Mouse (Mus musculus) right cerebral cortex, postnatal 25 days (tissue): ENCODE data around the gene Senp7.
"Not testable (repeated sequence)": the region's sequence is repeated elsewhere in the genome, so short reads cannot be mapped to it uniquely, and the experiment has no call there.

Source experiments
- DNase-seq: peaks from one replicate; pipeline ENCODE4 v3.0.0; 2022

Senp7 gene

GRCm38 (mm10) chr16:56068523-56069070 is 20.5 kb downstream of the Senp7 start:
- DNase-seq, result no peak

- DNase-seq, result no peak
These were observed 23.4 kb downstream of the Senp7 start for GRCm38 (mm10) chr16:56071317-56072232.

GRCm38 (mm10) chr16:56072533-56072932 is 24.4 kb downstream of the Senp7 start:
- no peak for DNase-seq

GRCm38 (mm10) chr16:56073150-56073549 is 25.0 kb downstream of the Senp7 start:
- not testable (repeated sequence) for DNase-seq

GRCm38 (mm10) chr16:56074122-56074521 is 26.0 kb downstream of the Senp7 start:
- no peak for DNase-seq

GRCm38 (mm10) chr16:56074565-56074964 is 26.4 kb downstream of the Senp7 start:
- DNase-seq, result no peak

GRCm38 (mm10) chr16:56075222-56076111 is 27.3 kb downstream of the Senp7 start:
- DNase-seq, result peak; percentile 83

- DNase-seq, result no peak
These were observed 28.2 kb downstream of the Senp7 start for GRCm38 (mm10) chr16:56076121-56076869.

GRCm38 (mm10) chr16:56079419-56079818 is 31.3 kb downstream of the Senp7 start:
- DNase-seq, result no peak

GRCm38 (mm10) chr16:56081691-56082090 is 33.6 kb downstream of the Senp7 start:
- DNase-seq, result no peak

- no peak for DNase-seq
These were observed 38.2 kb downstream of the Senp7 start for GRCm38 (mm10) chr16:56086336-56086735.

- DNase-seq, result no peak
These were observed 42.2 kb downstream of the Senp7 start for GRCm38 (mm10) chr16:56090385-56090784.

- not testable (repeated sequence) for DNase-seq
These were observed 48.4 kb downstream of the Senp7 start for GRCm38 (mm10) chr16:56096401-56097018.

GRCm38 (mm10) chr16:56115706-56116105 is 67.6 kb downstream of the Senp7 start:
- DNase-seq, result no peak

GRCm38 (mm10) chr16:56116155-56116554 is 68.0 kb downstream of the Senp7 start:
- no peak for DNase-seq

- DNase-seq, result no peak
These were observed 69.4 kb downstream of the Senp7 start for GRCm38 (mm10) chr16:56117327-56118180.

GRCm38 (mm10) chr16:56122517-56122916 is 74.4 kb downstream of the Senp7 start:
- DNase-seq, result no peak

GRCm38 (mm10) chr16:56124045-56124444 is 75.9 kb downstream of the Senp7 start:
- DNase-seq, result no peak

- DNase-seq, result no peak
These were observed 83.5 kb downstream of the Senp7 start for GRCm38 (mm10) chr16:56131666-56132065.

GRCm38 (mm10) chr16:56134149-56134548 is 86.0 kb downstream of the Senp7 start:
- no peak for DNase-seq

GRCm38 (mm10) chr16:56137672-56138071 is 89.5 kb downstream of the Senp7 start:
- not testable (repeated sequence) for DNase-seq
